Mouse (Mus musculus): Measurements from ENCODE around the gene Mapkap1.

- TF ChIP-seq CTCF (IDR thresholded peaks at IDR 0.05; ENCODE audit: low read depth, low read length) (no peak), POLR2AphosphoS5 (IDR thresholded peaks at IDR 0.05; ENCODE audit: insufficient replicate concordance, low read depth, low read length) (no peak), TAL1 (conservative IDR thresholded peaks at IDR 0.05; ENCODE audit: low read depth, low read length) (no peak), GATA2 (IDR thresholded peaks at IDR 0.05; ENCODE audit: borderline replicate concordance, low read depth, low read length) (no peak), GATA1 (IDR thresholded peaks at IDR 0.05; ENCODE audit: borderline replicate concordance, low read length) (no peak)
Observed at GRCm38 (mm10) chr2:34602896-34603295, 196.3 kb downstream of the Mapkap1 start.

Data from G1E (cell line).